Mouse (Mus musculus) lung, embryonic 16.5 days (tissue): ENCODE results near the gene Npc1l1. TPM values are rescaled to one million over a fixed set of nuclear protein-coding genes. Genes with fewer than 3 reads are reported as not detected.

Experiments used
- ATAC-seq: fragments of 200-750 bp; cut with Nextera tagmentation; 2 replicates; pipeline ENCODE4 v1.8.0; 2017; ENCODE audit warnings: low read depth, mild to moderate bottlenecking, moderate library complexity
- H3K27ac ChIP-seq: fragments of 300-500 bp; sonication (generic); 2 replicates; pipeline ENCODE4 v1.5.1; 2014; ENCODE audit warnings: mild to moderate bottlenecking, control low read depth, low read length
- H3K27me3 ChIP-seq: fragments of 300-500 bp; sonication (generic); 2 replicates; pipeline ENCODE4 v1.6.1; 2014; ENCODE audit warnings: low read depth, low read length, mixed read lengths; ENCODE audit not compliant: control insufficient read depth, insufficient read depth
- H3K36me3 ChIP-seq: fragments of 300-500 bp; sonication (generic); 2 replicates; pipeline ENCODE4 v1.6.1; 2014; ENCODE audit warnings: low read length; ENCODE audit not compliant: control insufficient read depth, insufficient read depth
- H3K4me1 ChIP-seq: fragments of 300-500 bp; sonication (generic); replicated peaks from 2 replicates; pipeline ENCODE4 v1.6.1; 2014; ENCODE audit warnings: low read length, mixed read lengths; ENCODE audit not compliant: control insufficient read depth, insufficient read depth
- H3K4me2 ChIP-seq: fragments of 300-500 bp; sonication (generic); 2 replicates; pipeline ENCODE4 v1.6.1; 2014; ENCODE audit warnings: low read depth, low read length, control low read depth
- H3K4me3 ChIP-seq: fragments of 300-500 bp; sonication (generic); 2 replicates; pipeline ENCODE4 v1.5.1; 2014; ENCODE audit warnings: mild to moderate bottlenecking, low read length, control low read depth
- H3K9ac ChIP-seq: fragments of 300-500 bp; sonication (generic); 2 replicates; pipeline ENCODE4 v1.6.1; 2014; ENCODE audit warnings: low read length, control low read depth
- H3K9me3 ChIP-seq: fragments of 300-500 bp; sonication (generic); 2 replicates; pipeline ENCODE4 v1.6.1; 2016; ENCODE audit warnings: low read length; ENCODE audit not compliant: control insufficient read depth
- WGBS: fragments of 180-500 bp; shearing (Covaris S2); extraction: QIAGEN DNeasy Blood & Tissue Kit; methylation state at CpG from one replicate; pipeline ENCODE4 v1.1.7; 2014; 5-methylcytosine and 5-hydroxymethylcytosine counted together
- polyA plus RNA-seq: library from polyadenylated mRNA; unstranded; fragments of >200 nt; fragmentation: Nextera tagmentation; extraction: Ambion mirVana; gene quantifications from 2 replicates; pipeline ENCODE4 v1.2.1, GENCODE M21; 2015

Npc1l1 gene
- polyA plus RNA-seq, 1 experiment from 2014 or later, result not detected

DNA sequence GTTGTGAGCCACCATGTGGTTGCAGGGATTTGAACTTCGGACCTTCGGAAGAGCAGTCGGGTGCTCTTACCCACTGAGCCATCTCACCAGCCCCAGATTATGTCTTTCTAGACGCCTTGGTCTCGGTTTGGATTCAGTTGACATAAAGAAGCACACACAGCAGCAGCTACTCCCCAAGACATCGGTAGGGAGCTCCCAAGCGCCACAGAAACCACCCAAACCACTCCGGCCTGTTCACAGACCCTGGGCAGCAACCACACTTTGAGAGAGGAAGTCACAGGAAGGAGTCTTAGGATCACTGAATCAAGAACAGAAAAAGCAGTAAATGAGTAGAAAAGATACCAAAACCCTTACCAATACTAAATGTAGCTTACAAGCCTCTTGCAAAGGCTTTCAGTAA lies 33.2 kb downstream of the Npc1l1 start:
- peaks cover 10% of the 10 kb centered on the region for H3K4me1 ChIP-seq
- ATAC-seq, result no peak
- no peak overlapping the region for H3K9ac ChIP-seq
- H3K27ac ChIP-seq, result no peak overlapping the region
- H3K9me3 ChIP-seq, result no peaks in the 10 kb centered on the region
- 88% methylated on average over 8 of the region's 8 CpGs for WGBS
- H3K4me3 ChIP-seq, result no peak overlapping the region
- H3K4me2 ChIP-seq, result no peak overlapping the region
- no peaks in the 10 kb centered on the region for H3K27me3 ChIP-seq
- H3K36me3 ChIP-seq, result peaks cover 4% of the 10 kb centered on the region; the same call in 1 of the 2 replicates

DNA sequence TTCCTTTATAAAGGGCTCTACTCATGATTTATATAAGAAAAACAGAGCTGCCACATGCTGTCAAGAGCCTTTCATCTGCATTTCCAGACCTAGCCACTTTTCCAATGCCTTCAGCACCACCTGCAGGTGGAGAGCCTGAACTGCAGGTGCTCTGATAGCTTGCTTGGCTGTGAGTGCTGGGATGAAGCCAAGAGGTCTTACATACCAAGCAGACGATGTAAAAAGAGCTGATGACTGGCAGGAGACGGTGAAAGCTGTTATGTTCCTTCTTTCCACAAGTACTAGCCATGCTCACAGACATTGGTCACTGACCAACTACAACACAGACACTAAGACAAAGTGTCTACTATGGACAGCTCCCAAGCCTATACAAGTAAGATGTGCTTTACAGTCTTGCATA lies 42.1 kb downstream of the Npc1l1 start:
- Histone ChIP-seq H3K9me3 (no peaks in the 10 kb centered on the region), H3K4me3 (no peak overlapping the region), H3K4me2 (no peak overlapping the region), H3K27ac (no peak overlapping the region), H3K9ac (no peak overlapping the region), H3K27me3 (no peaks in the 10 kb centered on the region), H3K36me3 (peaks cover under 1% of the 10 kb centered on the region; the same call in 1 of the 2 replicates), H3K4me1 (0 out of 2 replicates have a peak, but pooled peaks cover 6% of the 10 kb centered on the region)
- peak; percentile 79 for ATAC-seq
- WGBS, result 0% methylated on average over 2 of the region's 2 CpGs

DNA sequence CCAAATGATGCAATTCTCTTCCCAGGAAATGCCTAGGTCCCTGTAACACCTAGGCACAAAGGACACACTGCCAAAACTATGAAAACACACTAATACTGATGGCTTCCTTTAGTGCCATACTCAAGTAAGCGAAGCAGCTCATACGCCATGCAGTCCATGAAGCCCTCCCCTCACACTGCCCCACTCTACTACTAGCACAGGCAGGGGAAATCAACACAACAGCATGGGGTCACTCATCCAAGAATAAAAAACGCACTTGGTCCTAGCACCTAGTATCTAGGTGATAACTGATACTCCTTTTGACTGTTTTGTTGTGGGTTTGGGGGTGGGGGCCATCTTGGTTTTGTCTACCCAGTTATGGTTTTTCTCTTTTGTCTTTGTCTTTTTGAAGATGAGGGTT lies 42.5 kb downstream of the Npc1l1 start:
- Histone ChIP-seq H3K4me3 (no peak overlapping the region), H3K27me3 (no peaks in the 10 kb centered on the region), H3K27ac (no peak overlapping the region), H3K9me3 (no peaks in the 10 kb centered on the region), H3K36me3 (no peaks in the 10 kb centered on the region), H3K9ac (no peak overlapping the region), H3K4me1 (0 out of 2 replicates have a peak, but pooled peaks cover 6% of the 10 kb centered on the region), H3K4me2 (no peak overlapping the region)
- ATAC-seq, result 0 out of 2 replicates have a peak, but pooled peaks have one; percentile 26
- 70% methylated on average over 3 of the region's 3 CpGs for WGBS

DNA sequence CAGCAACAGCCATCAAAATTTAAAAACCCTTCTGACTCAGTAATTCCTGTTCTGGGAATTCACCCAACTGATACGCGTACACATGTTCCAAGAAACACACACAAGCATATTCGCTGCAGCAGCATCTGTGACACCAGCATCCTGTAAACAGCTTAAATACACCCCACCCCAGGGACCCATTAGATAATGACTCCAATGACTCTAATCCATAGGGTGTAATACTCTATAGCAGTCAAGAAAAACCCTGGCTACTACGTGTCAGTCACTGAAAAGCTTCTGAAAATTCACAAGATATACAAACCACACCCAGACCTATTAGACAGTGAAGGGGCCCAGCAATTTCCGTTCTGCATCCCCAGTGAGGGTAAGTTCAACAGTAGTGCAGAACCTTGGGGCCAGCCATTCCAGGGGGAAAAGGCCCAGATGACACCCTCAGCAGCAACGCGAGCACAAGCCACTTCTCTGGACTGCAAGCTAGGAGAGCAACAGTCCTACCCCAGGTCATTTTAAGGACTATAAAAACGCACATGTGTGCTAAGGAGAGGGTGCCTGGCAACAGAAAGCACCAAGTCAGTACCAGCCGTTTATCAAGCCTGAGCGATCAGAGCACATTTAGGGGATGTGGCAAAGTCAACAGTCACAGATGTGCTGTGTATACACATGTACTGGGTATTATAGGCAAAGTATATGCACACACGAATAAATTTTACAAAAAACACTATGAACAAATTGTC lies 45.6 kb downstream of the Npc1l1 start:
- WGBS, result 62% methylated on average over 11 of the region's 11 CpGs
- ATAC-seq, result no peak
- Histone ChIP-seq H3K4me2 (no peak overlapping the region), H3K9ac (no peak overlapping the region), H3K27ac (no peak overlapping the region), H3K4me1 (peaks cover 10% of the 10 kb centered on the region), H3K9me3 (no peaks in the 10 kb centered on the region), H3K36me3 (no peaks in the 10 kb centered on the region), H3K4me3 (no peak overlapping the region), H3K27me3 (no peaks in the 10 kb centered on the region)

DNA sequence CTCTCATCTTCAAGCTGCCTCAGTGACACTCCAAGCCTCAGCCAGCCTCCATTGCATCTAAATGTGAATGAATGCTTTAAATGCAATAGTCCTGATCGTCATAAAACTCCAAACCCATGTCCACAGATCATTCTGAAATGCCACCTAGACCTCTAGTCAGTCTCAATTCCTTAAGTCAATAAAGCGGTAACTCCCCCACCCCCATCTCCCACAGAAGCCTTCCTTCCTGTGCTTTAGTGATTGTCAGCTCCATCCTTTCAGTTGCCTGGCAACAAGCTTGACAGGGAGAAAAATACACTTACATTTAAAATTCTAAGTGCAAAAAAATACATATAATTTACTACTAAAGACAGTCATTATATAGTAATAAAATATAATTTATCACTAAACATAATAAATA lies 46.7 kb downstream of the Npc1l1 start:
- Histone ChIP-seq H3K36me3 (no peaks in the 10 kb centered on the region), H3K4me2 (no peak overlapping the region), H3K27me3 (no peaks in the 10 kb centered on the region), H3K27ac (no peak overlapping the region), H3K4me3 (no peak overlapping the region), H3K4me1 (peaks cover 20% of the 10 kb centered on the region), H3K9me3 (no peaks in the 10 kb centered on the region), H3K9ac (no peak overlapping the region)
- no peak for ATAC-seq
- WGBS, result 66% methylated on average over 2 of the region's 2 CpGs

DNA sequence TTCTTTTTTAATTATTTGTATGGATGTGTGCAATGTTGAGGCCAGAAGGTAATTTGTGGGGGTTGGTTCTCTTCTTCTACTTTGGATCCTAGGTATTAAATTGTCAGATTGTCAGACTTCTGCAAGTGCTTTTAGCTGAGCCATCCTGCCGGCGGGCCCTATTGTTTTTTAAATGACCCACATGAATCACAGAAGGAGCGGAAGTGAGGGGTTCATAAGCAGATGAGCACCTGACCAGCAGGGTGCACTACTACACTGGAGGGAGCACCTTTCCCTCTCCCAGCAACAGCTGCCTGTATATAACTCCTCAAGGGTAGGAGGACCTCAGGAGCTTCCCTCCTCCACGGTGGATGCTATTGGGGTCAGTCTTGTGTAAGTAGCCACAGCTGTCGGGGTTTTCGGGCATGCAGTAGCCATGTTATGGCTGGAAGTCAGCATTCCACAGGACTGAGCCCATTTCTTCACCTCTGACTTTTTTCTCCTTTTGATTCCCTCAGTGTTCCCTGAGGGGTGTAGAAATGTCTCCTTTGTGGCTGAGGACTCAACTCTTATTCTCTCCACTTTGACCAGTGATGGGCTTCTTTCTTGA lies 49.0 kb downstream of the Npc1l1 start:
- no peaks in the 10 kb centered on the region for H3K27me3 ChIP-seq
- no peaks in the 10 kb centered on the region for H3K9me3 ChIP-seq
- H3K4me3 ChIP-seq, result no peak overlapping the region
- no peak overlapping the region for H3K4me2 ChIP-seq
- no peak overlapping the region for H3K27ac ChIP-seq
- WGBS, result 65% methylated on average over 6 of the region's 6 CpGs
- ATAC-seq, result no peak
- no peak overlapping the region for H3K9ac ChIP-seq
- H3K4me1 ChIP-seq, result peaks cover 19% of the 10 kb centered on the region
- H3K36me3 ChIP-seq, result no peaks in the 10 kb centered on the region

DNA sequence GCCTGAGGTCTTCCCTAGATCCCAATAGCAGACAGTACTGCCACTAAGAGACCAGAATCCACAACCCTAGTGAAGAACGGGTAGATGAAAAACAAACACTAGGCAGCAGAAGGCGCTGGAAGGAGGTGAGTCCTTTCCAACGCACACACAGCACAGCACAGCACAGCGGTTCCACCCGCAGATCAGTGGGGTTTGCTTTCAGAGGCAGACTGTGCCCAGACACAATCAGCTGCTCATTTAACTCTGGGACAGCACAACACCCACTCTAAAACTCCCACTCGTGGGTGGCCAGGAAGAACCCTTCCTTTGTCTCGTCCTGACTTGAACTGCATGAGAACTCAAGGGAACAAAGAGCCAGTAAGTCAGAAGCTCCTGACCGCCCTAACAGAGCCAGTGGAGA lies 50.7 kb downstream of the Npc1l1 start:
- H3K4me2 ChIP-seq, result no peak overlapping the region

DNA sequence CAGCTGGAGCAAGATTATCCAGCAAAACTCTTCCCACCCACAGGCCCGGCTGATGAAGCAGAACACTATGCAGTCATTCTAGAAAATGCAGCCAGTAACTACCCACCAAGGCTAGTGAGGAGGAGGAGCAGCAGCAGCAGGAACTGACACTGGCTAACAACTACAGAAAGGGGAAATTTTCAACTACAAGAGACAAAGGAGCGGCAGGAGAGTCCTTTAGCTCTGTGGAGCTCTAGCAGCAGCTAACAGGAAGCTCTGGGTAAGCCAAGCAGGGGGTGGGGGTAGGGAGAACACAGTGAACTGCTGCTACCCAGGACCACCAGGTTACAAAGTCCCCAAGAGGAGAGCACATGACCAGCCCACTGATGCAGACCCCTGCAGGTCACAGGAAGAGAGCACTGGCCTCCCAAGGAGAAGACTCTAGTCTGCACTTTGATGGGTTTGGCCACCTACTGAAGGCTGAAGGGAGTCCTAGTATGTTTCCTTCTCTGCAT lies 51.2 kb downstream of the Npc1l1 start:
- Histone ChIP-seq H3K9ac (no peak overlapping the region), H3K27ac (peak overlapping the region; percentile 63), H3K36me3 (no peaks in the 10 kb centered on the region), H3K4me1 (peaks cover 26% of the 10 kb centered on the region), H3K4me3 (no peak overlapping the region), H3K9me3 (no peaks in the 10 kb centered on the region), H3K27me3 (no peaks in the 10 kb centered on the region), H3K4me2 (no peak overlapping the region)
- peak; percentile 52; the same call in 1 of the 2 replicates for ATAC-seq
- 33% methylated on average over 2 of the region's 2 CpGs for WGBS

More for the DNA sequence above, 50.7 kb downstream of the Npc1l1 start:
- Histone ChIP-seq H3K9ac (no peak overlapping the region), H3K4me3 (no peak overlapping the region), H3K27me3 (no peaks in the 10 kb centered on the region), H3K36me3 (no peaks in the 10 kb centered on the region), H3K27ac (peak overlapping the region; percentile 63), H3K9me3 (no peaks in the 10 kb centered on the region), H3K4me1 (peaks cover 29% of the 10 kb centered on the region)
- peak; percentile 31; the same call in 1 of the 2 replicates for ATAC-seq
- 20% methylated on average over 8 of the region's 8 CpGs for WGBS

DNA sequence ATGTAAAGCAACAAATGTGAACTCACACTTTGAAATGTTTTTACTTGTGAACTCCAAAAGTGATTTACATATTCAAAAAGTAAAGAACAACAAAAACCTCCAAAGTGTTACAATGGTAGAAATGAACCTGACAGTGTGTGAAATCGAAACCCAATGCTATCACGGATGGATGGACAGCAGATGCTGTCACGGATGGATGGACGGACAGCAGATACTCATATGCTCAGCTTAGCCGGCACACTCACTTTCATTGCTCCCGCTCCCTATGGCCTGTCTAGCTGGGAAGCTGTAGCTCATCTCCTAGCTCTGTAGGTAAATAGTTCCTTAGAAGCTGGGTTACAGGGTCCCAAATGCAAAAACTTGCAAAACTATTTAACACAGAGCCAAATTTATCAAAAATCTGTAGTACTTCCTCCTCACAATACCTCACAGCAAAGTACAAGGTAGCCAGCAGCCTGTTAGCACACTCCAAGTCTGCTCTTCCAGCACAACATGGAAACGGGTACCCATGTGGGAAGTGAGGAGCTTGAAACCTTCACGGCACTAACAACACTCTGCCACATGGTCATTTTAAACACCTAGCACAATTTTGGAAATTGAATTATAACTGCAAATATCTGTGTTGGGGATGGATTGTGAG lies 52.0 kb downstream of the Npc1l1 start:
- no peaks in the 10 kb centered on the region for H3K27me3 ChIP-seq
- no peak overlapping the region for H3K4me3 ChIP-seq
- WGBS, result 81% methylated on average over 8 of the region's 8 CpGs
- H3K9me3 ChIP-seq, result no peaks in the 10 kb centered on the region
- peaks cover 26% of the 10 kb centered on the region for H3K4me1 ChIP-seq
- ATAC-seq, result no peak
- H3K4me2 ChIP-seq, result no peak overlapping the region
- no peak overlapping the region for H3K9ac ChIP-seq
- no peaks in the 10 kb centered on the region for H3K36me3 ChIP-seq
- H3K27ac ChIP-seq, result no peak overlapping the region
